15 mouse cellular contexts compared by ENCODE assay signal in genomic region chr6:137703431-137703830, GRCm38 (mm10). TPM values are rescaled to one million over a fixed set of nuclear protein-coding genes. Genes with fewer than 3 reads are reported as not detected.
DNase-seq lines count a peak whose midpoint lies in the region; ATAC-seq lines count a peak whose summit lies in the region.
"Had no signal": no experiment of that assay in that cellular context is flagged by ENCODE, and none has a peak within 500 bp of the region (broad histone marks: within the 10 kb centered on the region; RNA-seq: fewer than 3 reads in every experiment).

No protein-coding gene starts in this region.

- WGBS in heart, embryonic 12.5 days, result 86% methylated on average over 7 of the region's 7 CpGs
- 85% methylated on average over 7 of the region's 7 CpGs for WGBS in kidney, embryonic 16.5 days

- intact Hi-C loops in heart, postnatal 10 days (cut with DNase I), result no loop called here

- no peak for ATAC-seq in heart, embryonic 12.5 days (ENCODE audit: insufficient number of reproducible peaks, low FRiP score)
- 0 out of 2 replicates have a peak, but pooled peaks have one; percentile 19 for ATAC-seq in kidney, embryonic 16.5 days (ENCODE audit: low FRiP score, low TSS enrichment)
- ATAC-seq: forebrain, embryonic 13.5 days; hindbrain, postnatal 0 days had no signal

- peak overlapping the region; percentile 73 for H3K27ac ChIP-seq in heart, embryonic 12.5 days (ENCODE audit: poor library complexity, severe bottlenecking)
- no peak overlapping the region for H3K27ac ChIP-seq in kidney, embryonic 16.5 days (ENCODE audit: low read length)
- peak overlapping the region; percentile 48 for H3K27ac ChIP-seq in brown adipose tissue, adult 24 weeks (replicated peaks; ENCODE audit: low read depth, low read length)
- H3K27ac ChIP-seq: forebrain, embryonic 13.5 days; hindbrain, postnatal 0 days; kidney, postnatal 0 days; left cerebral cortex, adult 2 months; liver, embryonic 14.5 days; macrophage had no signal

- H3K27me3 ChIP-seq in heart, embryonic 12.5 days (replicated peaks), result no peaks in the 10 kb centered on the region
- H3K27me3 ChIP-seq in kidney, embryonic 16.5 days (ENCODE audit: insufficient read depth, low read length), result no peaks in the 10 kb centered on the region

- DNase-seq in heart, postnatal 10 days, result no peak
- DNase-seq in kidney, postnatal 14 days, result no peak
- peak; percentile 6 for DNase-seq in R1 (ENCODE audit: low read depth, low spot score)
- DNase-seq in adrenal gland, postnatal 36 days, result no peak
- DNase-seq: cerebellum, adult 9-10 months; kidney, adult 18-20 months had no signal

- no peak overlapping the region for H3K4me3 ChIP-seq in heart, embryonic 12.5 days
- no peak overlapping the region for H3K4me3 ChIP-seq in kidney, embryonic 16.5 days (ENCODE audit: low read length)
- H3K4me3 ChIP-seq in brown adipose tissue, adult 24 weeks (ENCODE audit: insufficient read depth, low read depth, low read length), result no peak overlapping the region
- H3K4me3 ChIP-seq: forebrain, embryonic 13.5 days; left cerebral cortex, adult 2 months had no signal

- H3K4me1 ChIP-seq in heart, embryonic 12.5 days (replicated peaks), result peaks cover 26% of the 10 kb centered on the region
- 0 out of 2 replicates have a peak, but pooled peaks cover 8% of the 10 kb centered on the region for H3K4me1 ChIP-seq in kidney, embryonic 16.5 days (ENCODE audit: insufficient read depth, low read length)
- peaks cover 11% of the 10 kb centered on the region for H3K4me1 ChIP-seq in brown adipose tissue, adult 24 weeks (ENCODE audit: control insufficient read depth, insufficient read depth, insufficient read length, low read length)

- no peak overlapping the region for H3K4me2 ChIP-seq in heart, embryonic 12.5 days
- H3K4me2 ChIP-seq in kidney, embryonic 16.5 days (replicated peaks; ENCODE audit: low read depth, low read length), result no peak overlapping the region
- H3K4me2 ChIP-seq: forebrain, embryonic 13.5 days had no signal

- no peak overlapping the region for H3K9ac ChIP-seq in heart, embryonic 12.5 days
- H3K9ac ChIP-seq in kidney, embryonic 16.5 days (replicated peaks; ENCODE audit: low read length), result no peak overlapping the region
- H3K9ac ChIP-seq: forebrain, embryonic 13.5 days; liver, embryonic 14.5 days had no signal

- no peaks in the 10 kb centered on the region for H3K9me3 ChIP-seq in heart, embryonic 12.5 days (replicated peaks)
- no peaks in the 10 kb centered on the region for H3K9me3 ChIP-seq in kidney, embryonic 16.5 days (ENCODE audit: low read length)
- H3K9me3 ChIP-seq: forebrain, embryonic 13.5 days had no signal

- H3K36me3 ChIP-seq in heart, embryonic 12.5 days, result no peaks in the 10 kb centered on the region
- H3K36me3 ChIP-seq in kidney, embryonic 16.5 days (ENCODE audit: insufficient read depth, low read length), result no peaks in the 10 kb centered on the region

RNA-seq across cellular contexts. Expression of gene Strap, which starts 31.4 kb away (rescaled TPM):
- 136 and 138 TPM in 2 replicates for polyA plus RNA-seq in heart, embryonic 12.5 days (2016; fragmentation: Nextera tagmentation; extraction: Ambion mirVana)
- 100 to 1,000 TPM in 1 of 2 experiments, 10 to 100 TPM in 1; 99.3 to 106 TPM for total RNA-seq in heart, postnatal 10 days (2021)
- 162 and 164 TPM in 2 replicates for polyA plus RNA-seq in kidney, embryonic 16.5 days (2015; fragmentation: Nextera tagmentation; extraction: Ambion mirVana)
- polyA plus RNA-seq in brown adipose tissue, adult 24 weeks (2012; ENCODE audit: insufficient read depth, insufficient read length, missing spikeins), result 62.9 and 69.9 TPM in 2 replicates
- total RNA-seq in adrenal gland, postnatal 36 days (2021), result 100 to 1,000 TPM; 120 to 128 TPM

RNA-seq across cellular contexts. Expression of gene Eps8, which starts 48.8 kb away (rescaled TPM):
- polyA plus RNA-seq in heart, embryonic 12.5 days (2016; fragmentation: Nextera tagmentation; extraction: Ambion mirVana), result 16.2 and 18.4 TPM in 2 replicates
- total RNA-seq in heart, postnatal 10 days (2021), result 10 to 100 TPM; 20.4 to 25.2 TPM
- 42.0 and 43.0 TPM in 2 replicates for polyA plus RNA-seq in kidney, embryonic 16.5 days (2015; fragmentation: Nextera tagmentation; extraction: Ambion mirVana)
- polyA plus RNA-seq in brown adipose tissue, adult 24 weeks (2012; ENCODE audit: insufficient read depth, insufficient read length, missing spikeins), result 6.2 and 7.0 TPM in 2 replicates
- 10 to 100 TPM; 35.6 to 43.2 TPM for total RNA-seq in adrenal gland, postnatal 36 days (2021)

RNA-seq across cellular contexts. Expression of gene Dera, which starts 50.9 kb away (rescaled TPM):
- polyA plus RNA-seq in heart, embryonic 12.5 days (2016; fragmentation: Nextera tagmentation; extraction: Ambion mirVana), result 62.3 and 63.6 TPM in 2 replicates
- total RNA-seq in heart, postnatal 10 days (2021), result 10 to 100 TPM; 14.4 to 16.2 TPM
- polyA plus RNA-seq in kidney, embryonic 16.5 days (2015; fragmentation: Nextera tagmentation; extraction: Ambion mirVana), result 76.2 and 79.0 TPM in 2 replicates
- 18.9 and 26.8 TPM in 2 replicates for polyA plus RNA-seq in brown adipose tissue, adult 24 weeks (2012; ENCODE audit: insufficient read depth, insufficient read length, missing spikeins)
- total RNA-seq in adrenal gland, postnatal 36 days (2021), result 10 to 100 TPM; 14.2 to 25.2 TPM
